Mouse (Mus musculus) bone marrow, adult 2 months (tissue): Measurements from ENCODE around the gene Sinhcaf.

Source experiments
- CTCF ChIP-seq: fragments of 200-500 bp; IDR thresholded peaks from 2 replicates; pipeline ENCODE4 v1.5.1; 2011; ENCODE audit warnings: low read length, control low read depth; ENCODE audit not compliant: control insufficient read depth, insufficient read depth
- POLR2A ChIP-seq: fragments of 200-500 bp; IDR thresholded peaks from 2 replicates; pipeline ENCODE4 v1.6.1; 2011; ENCODE audit warnings: low read depth, mild to moderate bottlenecking, control low read depth, low read length, borderline replicate concordance; ENCODE audit not compliant: control insufficient read depth

GRCm38 (mm10) chr6:148955641-148956420, 9.6 kb upstream of the Sinhcaf start:
- TF ChIP-seq CTCF (no peak), POLR2A (no peak)
